Mouse (Mus musculus) MEL (cell line): ENCODE results near the gene Gm17606.

Experiments used
- ELF1 ChIP-seq: IDR thresholded peaks from 2 replicates; pipeline ENCODE4 v1.6.1; 2014; ENCODE audit warnings: low read depth, mild to moderate bottlenecking, inconsistent platforms, low read length, improper control_type of control experiment, moderate library complexity
- POLR2AphosphoS5 ChIP-seq: IDR thresholded peaks from 2 replicates; pipeline ENCODE4 v1.6.1; 2012; ENCODE audit warnings: low read depth, borderline replicate concordance, mild to moderate bottlenecking, inconsistent platforms, low read length, moderate library complexity, mixed read lengths

DNA sequence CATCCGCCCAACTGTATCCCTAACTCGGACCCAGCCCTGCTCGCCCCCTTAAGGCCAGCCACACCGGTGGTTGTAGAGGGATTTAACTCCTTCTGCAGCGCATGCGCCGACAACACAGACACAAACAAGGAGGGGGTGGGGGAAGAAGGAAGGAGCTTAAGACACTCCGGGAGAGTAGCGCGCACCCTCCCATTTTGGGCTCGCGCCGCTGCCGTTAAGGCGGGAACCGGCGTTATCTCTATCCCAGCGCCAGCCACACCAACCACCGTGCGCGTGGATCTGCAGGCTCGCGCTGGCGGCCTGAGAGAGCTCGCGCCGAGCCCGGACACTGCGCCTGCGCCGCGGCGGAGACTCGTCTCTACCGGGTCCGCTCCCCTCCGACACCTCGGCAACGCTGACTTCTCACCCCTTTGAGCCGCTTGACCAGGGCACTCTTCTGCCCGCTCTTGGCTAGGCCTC lies 45.3 kb downstream of the Gm17606 start, which contains the start of gene 1700123O20Rik:
- TF ChIP-seq ELF1 (0 out of 2 replicates have a peak, but pooled peaks have one; percentile 15), POLR2AphosphoS5 (no peak)
